25 mouse cellular contexts compared by ENCODE assay signal in the genomic region with DNA sequence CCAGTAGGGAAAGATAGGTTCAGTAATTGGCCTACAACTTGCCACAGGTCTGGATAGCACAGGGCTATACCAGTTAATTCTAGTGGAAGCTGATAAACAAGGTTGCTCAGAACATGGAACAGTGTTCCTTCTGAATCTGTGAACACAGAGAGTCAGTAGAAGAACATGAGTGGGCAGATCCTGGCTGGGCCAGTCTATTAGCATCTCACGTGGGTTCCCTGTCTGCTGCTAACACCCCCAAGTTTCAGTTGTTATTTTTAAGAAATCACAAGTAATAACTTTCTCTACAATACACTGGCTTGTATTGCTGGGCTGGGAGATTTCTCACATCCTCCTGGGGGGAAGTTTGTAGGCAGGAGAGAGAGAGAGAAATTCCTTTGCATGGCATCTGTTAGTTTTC.
DNase-seq lines count a peak whose midpoint lies in the region; TF ChIP-seq lines count a peak whose summit lies in the region.
"Had no signal": no experiment of that assay in that cellular context is flagged by ENCODE, and none has a peak within 500 bp of the region (broad histone marks: within the 10 kb centered on the region; RNA-seq: fewer than 3 reads in every experiment).

No protein-coding gene starts in this region.

- no peaks in the 10 kb centered on the region for H3K36me3 ChIP-seq in thymus, adult 2 months (ENCODE audit: control insufficient read depth, insufficient read depth, low read length)
- H3K36me3 ChIP-seq: forebrain, embryonic 12.5 days; heart, embryonic 10.5 days; hindbrain, embryonic 10.5 days; limb, embryonic 12.5 days; midbrain, embryonic 10.5 days; neural tube, embryonic 13.5 days had no signal

- H3K27me3 ChIP-seq in thymus, adult 2 months (ENCODE audit: control insufficient read depth, insufficient read depth, low read length), result no peaks in the 10 kb centered on the region
- H3K27me3 ChIP-seq: forebrain, embryonic 12.5 days; limb, embryonic 12.5 days; neural tube, embryonic 13.5 days had no signal

- no peaks in the 10 kb centered on the region for H3K4me1 ChIP-seq in thymus, adult 2 months (replicated peaks; ENCODE audit: control insufficient read depth, insufficient read depth, low read length)
- H3K4me1 ChIP-seq: forebrain, embryonic 12.5 days; heart, embryonic 10.5 days; hindbrain, embryonic 10.5 days; limb, embryonic 12.5 days; midbrain, embryonic 10.5 days; neural tube, embryonic 13.5 days had no signal

- no peak for TF ChIP-seq CTCF in thymus, adult 2 months (IDR thresholded peaks at IDR 0.05; ENCODE audit: borderline replicate concordance, control insufficient read depth, extremely low read depth, insufficient read depth, low read length, poor library complexity)

- no peak overlapping the region for H3K4me3 ChIP-seq in thymus, adult 2 months (ENCODE audit: control insufficient read depth, insufficient read depth, low read length)
- H3K4me3 ChIP-seq: forebrain, embryonic 12.5 days; heart, embryonic 10.5 days; hindbrain, embryonic 10.5 days; limb, embryonic 12.5 days; midbrain, embryonic 10.5 days; myocyte; neural tube, embryonic 13.5 days had no signal

- H3K27ac ChIP-seq in thymus, adult 2 months (ENCODE audit: control insufficient read depth, insufficient read depth, low read length), result no peak overlapping the region
- H3K27ac ChIP-seq: forebrain, embryonic 12.5 days; heart, embryonic 10.5 days; hindbrain, embryonic 10.5 days; hindbrain, postnatal 0 days; limb, embryonic 12.5 days; midbrain, embryonic 10.5 days; neural tube, embryonic 13.5 days had no signal

- 76% methylated on average over 1 of the region's 1 CpGs for WGBS in thymus, adult 2 months

- TF ChIP-seq POLR2A in thymus, adult 2 months (IDR thresholded peaks at IDR 0.05; ENCODE audit: control insufficient read depth, extremely low read depth, insufficient read depth, low read length, poor library complexity), result no peak

- peak; percentile 29 for DNase-seq in layer of hippocampus, adult 11-12 months (ENCODE audit: low spot score)
- DNase-seq in layer of hippocampus, adult 9-10 months (ENCODE audit: low spot score), result no peak
- peak; percentile 48 to 52 for DNase-seq in right cerebral cortex, adult 2 months (ENCODE audit: low spot score in 2 of 2)
- DNase-seq in right cerebral cortex, postnatal 14 days, result no peak
- peak; percentile 51 to 56 for DNase-seq in left cerebral cortex, adult 9 months (ENCODE audit: low spot score in 2 of 2)
- peak; percentile 83 for DNase-seq in telencephalon, adult 2 months (ENCODE audit: low read depth, low spot score)
- no peak for DNase-seq in embryo, embryonic 11 days
- no peak for DNase-seq in thymus, adult 2 months
- DNase-seq: adrenal gland, postnatal 25 days; cerebellum, adult 9-11 months; gastrocnemius, postnatal 10 days; kidney, postnatal 4 days; liver, postnatal 0 days; lung, postnatal 10 days; retina, postnatal 1 day; spleen, adult 18-20 months; thymus, postnatal 4 days had no signal

Comparison
In these comparisons a context has a peak if more than half of its experiments do, and no peak if none do; other contexts are left out.
1. DNase-seq: peak in layer of hippocampus, adult 11-12 months (single experiment), right cerebral cortex, adult 2 months (2 of 2), left cerebral cortex, adult 9 months (2 of 2) and telencephalon, adult 2 months (single experiment); none in layer of hippocampus, adult 9-10 months (single experiment), right cerebral cortex, postnatal 14 days (single experiment), embryo, embryonic 11 days (single experiment) and thymus, adult 2 months (single experiment).